Mouse (Mus musculus) bone marrow, adult 2 months (tissue): ENCODE measurements around the gene Rbp3. TPM values are rescaled to one million over a fixed set of nuclear protein-coding genes. Genes with fewer than 3 reads are reported as not detected.

Source experiments
- H3K27ac ChIP-seq: fragments of 200-500 bp; 2 replicates; pipeline ENCODE4 v1.5.1; 2012; ENCODE audit warnings: low read depth, mild to moderate bottlenecking, control low read depth, inconsistent platforms, low read length; ENCODE audit not compliant: control insufficient read depth, poor library complexity, insufficient read depth
- H3K4me1 ChIP-seq: fragments of 200-500 bp; 2 replicates; pipeline ENCODE4 v1.6.1; 2011; ENCODE audit warnings: low read length; ENCODE audit not compliant: control insufficient read depth, insufficient read depth
- H3K4me3 ChIP-seq: fragments of 200-500 bp; replicated peaks from 2 replicates; pipeline ENCODE3; 2011; ENCODE audit warnings: mild to moderate bottlenecking, low read depth, low read length, control low read depth; ENCODE audit not compliant: control insufficient read depth
- CTCF ChIP-seq: fragments of 200-500 bp; IDR thresholded peaks from 2 replicates; pipeline ENCODE4 v1.5.1; 2011; ENCODE audit warnings: low read length, control low read depth; ENCODE audit not compliant: control insufficient read depth, insufficient read depth
- POLR2A ChIP-seq: fragments of 200-500 bp; IDR thresholded peaks from 2 replicates; pipeline ENCODE4 v1.6.1; 2011; ENCODE audit warnings: low read depth, mild to moderate bottlenecking, control low read depth, low read length, borderline replicate concordance; ENCODE audit not compliant: control insufficient read depth
- WGBS: fragments of 180-500 bp; shearing (Covaris S2); methylation state at CpG from one replicate; pipeline ENCODE4 v1.1.7; 2018; 5-methylcytosine and 5-hydroxymethylcytosine counted together
- polyA plus RNA-seq: library from polyadenylated mRNA; stranded (reverse); fragments of >200 nt; gene quantifications from 2 replicates; pipeline ENCODE4 v1.2.4, GENCODE M21; 2011; ENCODE audit warnings: low replicate concordance; ENCODE audit not compliant: missing spikeins, insufficient read depth, insufficient read length

Gene Rbp3
- polyA plus RNA-seq, 1 experiment: not detected

GRCm38 (mm10) chr14:33932935-33933703 lies 20.7 kb upstream of the Rbp3 start:
- no peak for TF ChIP-seq POLR2A
- 0 out of 2 replicates have a peak, but pooled peaks have one; percentile 21 for TF ChIP-seq CTCF
- Histone ChIP-seq H3K4me3 (no peak overlapping the region), H3K4me1 (no peaks in the 10 kb centered on the region), H3K27ac (no peak overlapping the region)
- WGBS: 55% methylated on average over 10 of the region's 10 CpGs

GRCm38 (mm10) chr14:33933778-33934317 lies 20.0 kb upstream of the Rbp3 start:
- Histone ChIP-seq H3K4me3 (no peak overlapping the region), H3K27ac (no peak overlapping the region), H3K4me1 (no peaks in the 10 kb centered on the region)
- 35% methylated on average over 5 of the region's 5 CpGs for WGBS
- peak; percentile 18; the same call in 1 of the 2 replicates for TF ChIP-seq CTCF
- no peak for TF ChIP-seq POLR2A

GRCm38 (mm10) chr14:33939117-33939516 lies 14.7 kb upstream of the Rbp3 start:
- TF ChIP-seq POLR2A: no peak
- TF ChIP-seq CTCF: peak; percentile 34; the same call in 1 of the 2 replicates
- 23% methylated on average over 9 of the region's 9 CpGs for WGBS
- no peak overlapping the region for H3K27ac ChIP-seq
- no peaks in the 10 kb centered on the region for H3K4me1 ChIP-seq
- H3K4me3 ChIP-seq: no peak overlapping the region

GRCm38 (mm10) chr14:33940739-33941138 lies 13.1 kb upstream of the Rbp3 start, which contains the start of gene Gdf2:
Gdf2 (plus strand) TSS chr14:33941039.
- no peak for TF ChIP-seq POLR2A
- no peaks in the 10 kb centered on the region for H3K4me1 ChIP-seq
- no peak within 1 kb of the TSS for H3K27ac ChIP-seq
- 74% methylated on average over 8 of the region's 8 CpGs for WGBS
- no peak within 1 kb of the TSS for H3K4me3 ChIP-seq

GRCm38 (mm10) chr14:33942222-33942621 lies 11.6 kb upstream of the Rbp3 start:
- no peak overlapping the region for H3K27ac ChIP-seq
- TF ChIP-seq POLR2A: no peak
- TF ChIP-seq CTCF: no peak
- H3K4me3 ChIP-seq: no peak overlapping the region
- H3K4me1 ChIP-seq: no peaks in the 10 kb centered on the region
- WGBS: 81% methylated on average over 5 of the region's 5 CpGs

- Histone ChIP-seq H3K4me3 (no peak overlapping the region), H3K4me1 (no peaks in the 10 kb centered on the region), H3K27ac (no peak overlapping the region)
- WGBS: 62% methylated on average over 6 of the region's 6 CpGs
- TF ChIP-seq POLR2A: no peak
- TF ChIP-seq CTCF: no peak
Observed at GRCm38 (mm10) chr14:33946125-33946524, 7.7 kb upstream of the Rbp3 start.

GRCm38 (mm10) chr14:33952233-33952981 lies 1.4 kb upstream of the Rbp3 start:
- no peak for TF ChIP-seq POLR2A
- TF ChIP-seq CTCF: no peak
- Histone ChIP-seq H3K27ac (no peak overlapping the region), H3K4me3 (no peak overlapping the region), H3K4me1 (no peaks in the 10 kb centered on the region)
- 43% methylated on average over 6 of the region's 6 CpGs for WGBS

GRCm38 (mm10) chr14:33956055-33956454 lies 2.3 kb downstream of the Rbp3 start:
- Histone ChIP-seq H3K4me3 (no peak overlapping the region), H3K4me1 (no peaks in the 10 kb centered on the region), H3K27ac (no peak overlapping the region)
- WGBS: 73% methylated on average over 13 of the region's 13 CpGs
- TF ChIP-seq POLR2A: no peak
- no peak for TF ChIP-seq CTCF
